Mouse (Mus musculus): ENCODE measurements around the gene Slain2. TPM values are rescaled to one million over a fixed set of nuclear protein-coding genes. Genes with fewer than 3 reads are reported as not detected.
A peak's percentile ranks its signal among the peaks of the same experiment; 100 is the strongest.

Slain2 gene
- total RNA-seq (2021): 10 to 100 TPM; 54.6 to 65.3 TPM
- long read RNA-seq, experiment 1, full-length matches to known transcripts: 21 of 25 reads
- long read RNA-seq, experiment 1, partial matches to known transcripts: 4 of 25 reads
- long read RNA-seq, experiment 1, other reads (novel, unspliced or antisense): 0 of 25 reads
- long read RNA-seq, experiment 2, full-length matches to known transcripts: 36 of 57 reads
- long read RNA-seq, experiment 2, partial matches to known transcripts: 21 of 57 reads
- long read RNA-seq, experiment 2, other reads (novel, unspliced or antisense): 0 of 57 reads

DNA sequence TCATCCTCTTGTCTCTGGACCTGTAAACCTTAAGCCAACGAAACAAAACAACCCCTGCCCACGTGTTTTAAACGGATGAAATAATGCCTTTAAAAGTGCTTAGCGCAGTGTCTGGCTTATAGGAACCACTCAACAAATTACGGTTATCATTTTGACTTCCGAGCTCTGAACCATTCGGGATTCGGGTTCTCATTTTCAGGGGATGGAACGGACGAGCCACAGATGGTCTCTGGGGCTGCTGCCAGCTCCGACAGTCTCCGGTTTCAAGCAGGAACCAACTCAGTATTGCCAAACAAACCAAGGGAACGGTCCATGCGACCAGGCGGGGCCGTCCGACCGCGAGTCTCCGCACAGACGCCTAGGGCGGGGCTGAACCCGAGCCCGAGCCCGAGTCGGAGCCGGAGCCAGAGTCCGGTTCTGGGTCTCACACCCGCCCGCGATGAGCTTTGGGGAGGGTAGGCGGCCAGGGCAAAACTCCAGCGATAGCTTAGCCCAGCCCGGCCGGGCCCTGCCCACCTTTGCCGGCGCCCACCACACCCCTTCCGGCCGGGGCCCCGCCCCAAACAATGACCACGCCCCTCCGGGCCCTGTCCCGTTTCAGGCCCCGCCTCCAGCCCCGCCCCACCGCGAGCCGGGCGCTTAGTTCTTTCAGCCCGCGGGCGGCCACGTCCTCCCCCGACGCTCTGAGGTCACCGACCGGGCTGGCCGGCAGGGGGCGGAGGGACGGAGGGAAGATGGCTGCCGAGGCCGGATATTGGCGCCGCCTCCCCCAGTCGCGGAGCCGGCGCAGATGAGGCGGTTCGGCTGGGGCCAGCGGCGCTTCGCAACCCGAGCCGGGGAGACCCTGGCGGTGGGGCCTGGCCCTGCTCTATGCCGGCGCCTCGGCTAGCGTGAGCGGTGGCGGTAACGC is at the start of gene Slain2:
Gene Slain2, plus strand, starts transcription at position 657 of the 910 bp plus-strand sequence.
- peak; percentile 99 for DNase-seq (ENCODE audit: low spot score in 2 of 2)

DNA sequence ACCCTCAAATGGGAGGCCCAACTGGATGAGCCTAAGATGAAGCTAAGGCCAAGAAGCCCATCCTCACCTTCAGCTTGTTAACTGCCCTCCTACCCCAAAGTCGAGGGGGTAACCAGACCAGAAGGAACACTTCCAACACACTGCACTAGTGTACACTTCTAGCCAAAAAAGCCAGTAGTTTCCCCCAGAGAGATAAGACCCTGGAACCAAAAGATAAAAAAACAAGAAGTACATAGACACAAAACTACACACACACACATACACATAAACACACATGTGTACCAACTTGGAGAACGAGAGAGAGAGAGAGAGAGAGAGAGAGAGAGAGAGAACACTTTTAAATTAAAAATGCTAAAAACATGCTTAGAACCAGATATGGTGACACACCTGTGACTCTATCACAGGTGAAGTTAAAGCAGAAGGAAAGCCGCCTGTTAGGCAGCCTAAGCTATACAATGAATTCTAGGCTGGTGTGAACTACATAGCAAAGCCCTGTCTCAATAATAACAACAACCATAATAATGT is 49.4 kb upstream of the Slain2 start:
- no peak for DNase-seq (ENCODE audit: low spot score in 2 of 2)

DNA sequence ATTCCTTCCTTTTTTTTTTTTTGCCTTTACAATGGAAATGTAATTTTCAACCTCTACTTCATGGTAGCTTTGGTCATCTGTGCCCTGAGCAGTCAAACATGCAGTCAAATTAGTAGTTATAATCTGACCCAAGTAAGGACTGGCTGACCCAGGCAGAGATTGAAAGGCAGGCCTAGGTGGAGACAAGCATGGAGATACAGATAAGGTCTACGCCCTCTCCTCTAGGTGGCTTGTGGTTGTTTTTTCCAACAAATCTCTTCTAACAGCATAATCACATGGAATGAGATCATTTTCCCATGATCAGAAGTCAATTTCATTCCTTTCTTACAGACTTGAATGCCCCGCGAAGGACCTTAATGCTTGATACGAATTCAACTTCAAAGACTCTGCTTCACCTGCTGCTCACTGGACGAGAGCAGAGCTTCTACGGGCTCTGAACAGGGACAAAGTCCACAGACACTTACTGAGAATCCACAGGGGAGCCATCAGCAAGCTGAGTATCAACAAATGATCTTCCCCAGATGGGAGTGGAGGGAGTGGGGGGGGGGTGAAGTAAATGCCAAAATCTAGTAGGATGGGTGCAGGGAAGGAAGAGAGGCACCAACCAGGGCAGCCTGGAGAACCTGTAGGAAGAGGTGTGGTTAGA is 47.7 kb upstream of the Slain2 start:
- DNase-seq (ENCODE audit: low spot score in 2 of 2): no peak

DNA sequence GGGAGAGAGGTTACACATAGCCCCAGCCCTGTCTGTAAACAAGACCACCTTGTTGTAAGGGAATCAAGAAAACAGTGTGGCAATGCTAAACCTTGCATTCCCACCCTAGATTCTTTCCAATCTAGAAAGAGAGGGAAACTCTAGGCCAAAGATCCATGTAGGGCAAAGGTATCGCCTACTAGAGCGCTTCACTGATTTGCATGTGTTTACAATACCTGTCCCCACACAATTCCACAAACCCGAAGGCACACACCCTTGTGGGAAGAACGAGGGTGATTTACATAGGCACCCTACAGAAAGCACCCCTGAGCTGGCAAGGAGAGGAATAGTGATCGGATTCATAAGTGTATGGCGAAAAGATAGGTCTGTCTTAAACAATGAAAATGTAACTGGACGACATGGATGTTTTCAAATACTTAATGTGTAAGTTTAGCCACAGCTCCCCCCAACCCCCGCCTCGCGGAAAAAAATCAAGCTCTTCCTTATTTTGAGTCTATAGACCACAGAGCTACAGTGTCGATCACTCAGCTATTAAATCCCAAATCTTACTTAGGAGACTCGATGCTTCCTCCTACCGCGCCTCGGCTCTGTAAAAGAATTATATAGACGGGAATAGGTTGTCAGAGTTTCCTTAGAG is 47.0 kb upstream of the Slain2 start:
- no peak for DNase-seq (ENCODE audit: low spot score in 2 of 2)

DNA sequence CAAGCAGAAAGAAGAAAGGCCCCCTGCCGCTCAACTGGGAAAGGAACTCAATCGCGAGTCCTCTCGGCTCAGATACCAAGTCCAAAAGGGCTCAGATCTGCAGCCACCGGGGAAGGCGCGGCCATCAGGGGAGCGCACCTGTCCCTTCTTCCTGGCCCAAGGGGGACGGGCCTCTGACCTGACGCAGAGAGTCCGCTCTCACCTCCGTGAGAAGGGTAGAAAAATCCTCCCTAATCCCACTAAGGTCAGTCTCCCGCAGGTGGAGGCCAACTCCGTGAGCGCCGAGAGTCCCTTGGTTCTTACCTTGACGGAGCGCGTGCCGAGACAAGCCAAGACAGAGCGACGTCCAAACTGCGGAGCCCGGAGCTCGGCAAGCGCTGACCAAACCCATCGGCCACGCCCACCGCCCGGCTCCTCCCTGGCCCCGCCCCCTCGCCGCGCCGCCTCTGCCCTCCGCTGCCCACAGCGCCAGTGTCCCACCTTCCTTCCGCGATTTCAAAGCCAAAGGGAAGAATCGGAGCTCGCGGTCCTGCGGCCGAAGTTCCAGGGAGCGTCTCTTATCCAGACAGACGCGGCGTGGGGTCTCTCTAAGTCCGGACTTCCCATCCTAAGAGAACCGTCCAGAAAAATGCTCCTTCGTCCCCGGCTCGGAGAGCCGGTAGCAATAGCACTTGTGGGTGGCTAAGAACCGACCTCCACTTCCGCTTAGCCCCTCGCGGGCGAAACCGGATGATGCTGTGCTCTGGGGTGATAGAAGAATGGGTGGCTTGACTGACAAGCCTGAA is 45.8 kb upstream of the Slain2 start, which contains the start of gene Tec:
Gene Tec, minus strand, starts transcription at position 393 of the 785 bp plus-strand sequence.
- peak; percentile 74 to 85 for DNase-seq (ENCODE audit: low spot score in 2 of 2)

DNA sequence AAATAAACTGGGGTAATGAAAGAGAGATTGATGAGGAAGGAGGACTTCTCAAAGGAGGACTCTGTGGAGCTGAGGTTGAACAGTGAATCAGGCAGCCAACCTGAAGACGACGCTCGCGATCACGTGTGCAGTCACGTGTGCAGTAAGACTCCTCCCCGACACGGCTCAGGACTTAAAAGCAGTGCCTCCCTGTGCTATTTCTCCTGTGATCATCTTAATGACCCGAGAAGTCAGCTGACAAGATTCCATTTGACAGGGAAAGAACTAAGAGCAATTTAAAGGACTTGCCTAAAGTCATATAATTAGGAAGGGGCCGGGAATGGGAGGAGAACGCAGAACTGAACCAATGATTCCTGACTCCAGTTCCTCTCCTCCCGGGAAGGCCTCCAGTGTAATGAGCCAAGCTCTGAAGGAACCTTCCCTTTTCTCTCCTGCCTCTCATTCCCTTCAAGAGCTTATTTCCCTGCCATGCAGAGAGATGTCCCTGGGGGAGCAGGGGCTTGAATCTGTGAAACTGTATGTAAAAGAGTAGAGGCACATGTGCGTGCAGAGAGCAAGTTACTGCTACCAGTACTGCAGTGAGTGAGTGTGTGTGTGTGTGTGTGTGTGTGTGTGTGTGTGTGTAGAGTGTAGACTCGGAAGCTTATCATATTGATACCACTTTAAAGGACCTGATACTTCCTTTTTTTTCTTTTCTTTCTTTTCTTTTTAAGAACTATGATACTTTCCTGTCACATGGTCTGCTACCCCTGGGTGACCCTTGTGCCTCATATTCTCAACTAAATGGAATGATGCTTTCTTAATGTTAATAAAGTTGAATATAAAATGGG is 44.1 kb upstream of the Slain2 start:
- DNase-seq (ENCODE audit: low spot score in 2 of 2): no peak

DNA sequence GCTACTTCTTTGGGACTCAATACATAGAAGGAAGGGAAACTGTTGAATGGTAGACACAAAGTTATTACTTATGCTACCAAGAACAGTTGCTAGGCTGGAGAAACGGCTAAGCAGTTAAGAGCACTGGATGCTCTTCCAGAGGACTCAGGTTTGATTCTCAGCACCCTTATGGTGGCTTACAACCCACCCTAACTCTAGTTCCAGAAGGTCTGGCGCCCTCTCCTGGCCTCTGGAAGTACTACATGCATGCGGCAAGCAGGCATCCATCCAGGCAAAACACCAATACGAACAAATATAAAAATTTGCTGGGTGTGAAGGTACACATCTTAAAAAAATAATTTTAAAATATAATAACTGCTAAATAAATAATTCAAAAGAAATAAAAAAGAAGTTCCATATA is 43.0 kb upstream of the Slain2 start:
- DNase-seq (ENCODE audit: low spot score in 2 of 2): no peak

DNA sequence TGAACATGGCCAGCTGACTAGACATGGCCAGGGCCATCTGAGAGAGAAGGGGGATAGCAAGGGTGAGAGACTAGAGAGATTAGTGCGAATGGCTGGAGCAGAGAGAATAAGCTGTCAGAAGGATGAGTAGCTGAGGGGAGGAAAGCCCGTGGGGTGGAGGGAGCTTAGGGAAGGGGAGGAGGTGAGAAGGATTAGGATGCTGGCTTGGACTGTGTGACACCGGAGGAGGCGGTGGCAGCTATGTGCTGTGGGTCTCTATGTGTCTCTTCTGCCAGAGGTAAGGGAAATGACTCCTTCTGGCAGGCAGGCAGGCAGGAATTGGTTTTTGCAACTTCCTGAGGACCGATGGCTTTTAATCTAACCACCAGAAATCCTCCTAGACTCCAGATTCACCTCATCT is 34.4 kb upstream of the Slain2 start:
- no peak for DNase-seq (ENCODE audit: low spot score in 2 of 2)

DNA sequence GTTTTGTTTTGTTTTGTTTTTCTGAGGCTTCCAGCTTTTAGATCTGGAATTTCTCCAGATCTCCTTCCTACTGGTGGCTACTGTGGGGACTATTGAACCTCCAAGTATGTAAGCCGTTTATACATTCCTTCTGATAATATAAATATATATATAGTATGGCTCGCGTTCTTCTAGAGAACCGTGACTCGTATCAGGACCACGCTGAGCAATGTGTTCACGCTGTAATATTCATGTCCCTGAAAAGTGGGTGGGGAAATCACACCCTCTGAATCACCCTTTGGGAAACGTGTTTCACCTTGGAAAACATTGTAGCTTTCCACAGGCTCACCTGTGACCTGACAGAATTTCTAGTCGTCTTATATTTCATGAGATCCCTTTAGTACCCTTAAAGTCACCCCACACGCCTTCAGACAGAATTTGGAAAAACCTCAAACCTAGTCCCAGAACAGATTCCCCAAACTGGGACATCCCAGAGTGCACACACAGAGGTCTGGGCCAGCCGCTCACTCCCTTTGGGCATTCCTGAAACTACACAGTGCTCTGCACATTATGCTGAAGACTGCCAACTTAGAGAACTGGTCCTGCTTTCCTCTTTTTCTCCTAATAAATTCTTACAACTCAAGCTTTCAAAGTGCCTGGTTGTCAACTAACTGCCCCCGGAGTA is 32.2 kb upstream of the Slain2 start:
- DNase-seq (ENCODE audit: low spot score in 2 of 2): no peak

DNA sequence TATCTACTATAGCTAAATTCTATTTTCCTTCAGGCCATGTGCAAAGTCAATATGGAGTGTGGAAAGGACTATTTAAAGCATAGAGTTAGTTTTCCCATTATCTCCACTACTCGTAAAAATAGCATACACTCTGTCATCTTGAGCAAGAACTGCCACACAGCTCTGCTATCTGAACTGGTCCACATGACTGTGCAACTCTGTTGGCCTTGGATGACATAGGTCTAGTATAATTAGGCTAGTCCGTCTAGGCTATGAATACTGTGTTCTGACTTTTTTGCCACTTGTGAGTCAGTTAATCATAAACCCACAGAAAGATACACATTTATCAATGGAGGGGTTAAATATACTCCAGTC is 31.7 kb upstream of the Slain2 start:
- no peak for DNase-seq (ENCODE audit: low spot score in 2 of 2)

DNA sequence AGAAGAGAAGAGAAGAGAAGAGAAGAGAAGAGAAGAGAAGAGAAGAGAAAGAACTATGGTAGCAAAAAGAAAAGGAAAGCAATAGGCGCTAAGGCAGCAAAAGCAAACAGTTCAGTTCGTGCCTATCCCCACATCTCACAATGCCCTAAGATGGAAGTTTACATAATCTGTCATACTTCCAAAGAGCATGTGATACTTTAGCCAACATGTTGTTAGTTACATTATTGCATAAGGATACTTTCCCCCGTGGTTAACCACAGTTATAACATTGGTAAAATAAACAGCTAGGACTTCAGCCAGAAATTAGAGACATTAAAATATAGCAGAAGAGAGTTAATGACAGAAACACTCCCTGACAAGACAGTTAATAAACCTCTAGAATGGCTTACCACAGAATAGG is 30.4 kb upstream of the Slain2 start:
- no peak for DNase-seq (ENCODE audit: low spot score in 2 of 2)

DNA sequence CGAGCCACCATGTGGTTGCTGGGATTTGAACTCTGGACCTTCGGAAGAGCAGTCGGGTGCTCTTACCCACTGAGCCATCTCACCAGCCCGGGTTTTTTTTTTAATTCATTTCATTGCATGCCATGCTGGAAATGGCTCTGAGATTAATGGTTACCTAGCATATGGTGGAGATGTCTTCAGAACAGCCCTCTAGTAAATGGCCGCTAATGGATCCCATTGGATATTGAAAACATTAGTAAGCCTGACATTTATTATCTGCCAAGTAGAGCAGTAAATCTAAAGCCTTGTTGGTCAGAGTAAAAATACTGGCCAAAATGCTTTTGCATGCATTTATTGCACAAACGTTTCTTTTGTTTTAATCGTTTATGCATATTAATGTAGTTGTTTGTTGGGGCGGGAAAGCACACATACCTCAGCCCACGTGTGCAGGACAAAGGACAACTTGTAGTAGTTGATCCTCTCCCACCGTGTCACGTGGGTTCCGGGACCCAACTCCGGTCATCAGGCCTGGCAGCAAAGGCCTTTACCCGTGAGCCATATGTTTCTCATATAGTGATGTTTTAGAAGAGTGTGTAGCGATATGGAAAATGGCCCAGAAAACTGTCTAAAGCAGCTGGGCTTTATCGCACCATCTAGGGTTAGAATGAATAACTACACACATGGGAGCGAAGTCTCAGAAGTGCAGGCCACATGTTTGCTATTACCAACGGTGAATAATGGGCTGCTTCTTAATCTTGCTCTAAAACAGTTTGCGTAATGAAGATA is 27.5 kb upstream of the Slain2 start:
- DNase-seq (ENCODE audit: low spot score in 2 of 2): no peak

DNA sequence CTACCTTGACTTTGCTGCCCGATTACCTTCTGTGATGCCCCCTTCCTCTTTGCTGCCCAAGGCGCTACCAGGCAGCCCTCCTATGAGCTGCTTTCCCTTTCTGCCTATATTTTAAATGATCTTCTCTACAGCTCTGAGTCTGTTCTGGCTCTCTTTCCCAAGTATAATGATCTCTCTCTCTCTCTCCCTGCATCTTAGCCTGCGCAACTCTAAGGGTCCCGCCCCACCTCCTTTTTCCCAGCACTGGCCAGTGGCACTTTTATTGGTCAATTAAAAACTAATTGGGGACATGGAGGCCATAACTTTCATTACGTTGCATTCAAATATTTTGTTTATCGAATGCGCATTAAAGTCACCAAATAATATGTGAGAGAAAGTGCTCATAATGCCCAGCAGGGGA is 25.8 kb upstream of the Slain2 start:
- DNase-seq (ENCODE audit: low spot score in 2 of 2): no peak

DNA sequence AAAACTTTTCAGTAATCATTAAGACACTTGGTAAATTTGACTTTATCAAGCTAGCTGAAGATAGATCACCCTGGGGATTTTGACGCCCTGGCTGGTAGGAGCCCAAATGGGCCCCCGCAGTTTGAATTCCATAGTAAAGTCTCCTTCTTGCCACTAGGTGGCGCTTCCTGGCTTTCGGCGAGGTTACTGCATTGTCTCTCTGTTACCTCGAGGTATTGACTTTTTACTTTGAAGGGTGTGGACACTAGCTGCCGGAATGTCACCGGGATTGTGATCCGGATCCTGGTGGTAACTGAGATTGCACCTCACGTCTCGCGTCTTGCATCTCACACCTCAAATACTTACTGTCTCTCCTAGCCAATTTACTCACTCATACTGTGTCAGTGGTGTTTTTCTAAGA is 22.6 kb upstream of the Slain2 start:
- peak in 1 of 2 experiments; percentile 16 for DNase-seq (ENCODE audit: low spot score in 2 of 2)

DNA sequence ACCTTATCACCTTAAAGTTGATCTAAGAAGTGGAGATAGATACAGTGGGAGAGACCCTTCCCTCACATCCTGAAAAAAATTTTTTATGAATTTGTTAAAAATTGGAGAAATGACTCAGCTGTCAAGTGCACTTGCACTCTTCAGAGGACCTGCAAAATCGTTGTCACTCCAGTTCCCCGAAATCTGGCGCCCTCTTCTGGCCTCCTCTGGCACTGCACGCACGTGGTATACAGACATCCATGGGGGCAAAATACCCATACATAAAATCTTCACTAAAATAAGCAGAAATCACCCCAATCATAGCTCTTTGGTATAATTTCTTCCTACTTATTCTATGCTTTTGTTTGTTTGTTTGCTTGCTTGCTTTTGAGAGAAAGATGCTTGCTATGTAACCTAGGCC is 20.1 kb upstream of the Slain2 start:
- DNase-seq (ENCODE audit: low spot score in 2 of 2): no peak

DNA sequence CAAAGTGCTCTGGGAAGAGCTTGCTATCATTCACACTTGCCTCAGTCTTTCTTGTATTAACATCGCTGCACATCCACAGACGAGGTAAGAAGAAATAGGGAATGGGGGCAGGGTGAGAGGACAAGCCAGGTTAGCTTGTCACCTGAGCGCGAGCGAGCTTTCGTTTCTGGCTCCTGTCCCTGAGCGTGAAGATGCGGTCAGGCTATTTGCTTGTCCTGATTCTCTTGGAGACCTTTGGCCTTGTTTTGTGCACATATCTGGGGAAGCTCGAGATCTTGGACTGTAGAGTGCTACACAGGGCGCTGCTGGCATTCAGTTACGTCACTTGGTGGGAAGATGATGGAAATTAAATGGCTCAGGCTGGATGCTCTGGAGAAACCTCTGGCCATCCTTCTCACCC is 18.8 kb upstream of the Slain2 start:
- DNase-seq (ENCODE audit: low spot score in 2 of 2): no peak

DNA sequence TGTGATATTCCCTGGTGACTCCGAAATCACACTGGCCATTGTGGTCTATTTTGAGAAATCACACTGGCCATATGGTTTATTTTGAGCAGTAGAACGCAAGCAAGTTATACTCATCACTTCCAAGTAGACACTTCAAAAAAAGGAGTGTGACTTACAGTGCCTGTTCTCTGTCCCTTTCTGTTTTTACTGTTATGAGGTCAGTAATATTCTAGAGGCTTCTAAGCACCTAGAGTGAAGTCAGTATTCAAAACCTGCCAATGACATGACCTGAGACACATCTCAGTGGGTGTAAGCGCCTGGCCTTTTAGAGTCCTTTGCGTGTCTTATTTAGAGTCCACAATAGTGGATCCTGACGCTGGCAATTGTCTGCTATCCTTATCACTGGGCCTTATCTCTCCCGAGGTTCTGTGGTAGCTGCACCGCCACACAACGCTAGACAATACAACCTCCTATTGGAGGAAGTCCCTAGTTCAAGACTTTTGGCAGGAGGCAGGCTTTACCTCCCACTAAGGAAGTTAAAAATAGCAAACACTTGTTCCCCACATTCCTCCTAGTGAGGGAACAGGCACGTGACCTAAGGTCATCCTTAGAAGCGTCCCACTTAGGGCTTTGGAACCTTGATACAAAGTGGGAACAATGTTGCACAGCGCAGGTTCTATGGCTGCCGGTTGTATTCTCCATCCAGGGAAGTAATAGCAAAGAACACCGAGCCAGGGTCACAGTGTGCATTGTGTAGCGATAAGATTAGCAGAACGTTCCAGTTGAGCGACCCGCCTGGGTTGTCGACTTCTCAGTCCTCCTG is 17.4 kb upstream of the Slain2 start:
- no peak for DNase-seq (ENCODE audit: low spot score in 2 of 2)
